Mouse (Mus musculus) spleen, adult 2 months (tissue): ENCODE measurements around the gene Spata45.

Experiments used
- CTCF ChIP-seq: fragments of 200-500 bp; IDR thresholded peaks from 2 replicates; pipeline ENCODE4 v1.5.1; 2011; ENCODE audit warnings: mild to moderate bottlenecking, inconsistent platforms; ENCODE audit not compliant: insufficient read depth, insufficient read length, insufficient replicate concordance; ENCODE audit errors: extremely low read depth
- POLR2A ChIP-seq: fragments of 200-500 bp; IDR thresholded peaks from 2 replicates; pipeline ENCODE4 v1.6.1; 2011; ENCODE audit warnings: low read depth, low read length, inconsistent platforms

DNA sequence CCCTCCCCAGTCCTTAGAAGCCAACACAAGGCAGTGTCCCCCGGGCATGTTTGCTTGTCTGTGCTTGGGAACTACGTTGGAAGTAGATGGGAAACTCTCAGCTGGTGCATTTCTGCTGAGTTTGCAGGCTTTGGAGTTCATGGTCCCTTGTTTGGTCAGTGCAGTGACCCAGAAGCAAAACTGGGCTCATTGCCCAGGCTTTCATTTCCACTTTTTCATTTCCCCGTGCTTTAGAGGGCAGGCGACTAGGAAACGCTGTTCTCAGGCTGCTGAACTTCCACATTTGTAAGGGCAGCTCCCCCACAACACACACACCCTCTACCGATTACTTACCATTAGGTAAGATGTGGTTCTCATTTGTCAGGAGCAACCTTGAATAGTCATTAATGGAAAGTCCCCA is 36.6 kb downstream of the Spata45 start:
- TF ChIP-seq CTCF, result no peak
- no peak for TF ChIP-seq POLR2A
